Mouse (Mus musculus): ENCODE data around the gene Gm48552.

DNA sequence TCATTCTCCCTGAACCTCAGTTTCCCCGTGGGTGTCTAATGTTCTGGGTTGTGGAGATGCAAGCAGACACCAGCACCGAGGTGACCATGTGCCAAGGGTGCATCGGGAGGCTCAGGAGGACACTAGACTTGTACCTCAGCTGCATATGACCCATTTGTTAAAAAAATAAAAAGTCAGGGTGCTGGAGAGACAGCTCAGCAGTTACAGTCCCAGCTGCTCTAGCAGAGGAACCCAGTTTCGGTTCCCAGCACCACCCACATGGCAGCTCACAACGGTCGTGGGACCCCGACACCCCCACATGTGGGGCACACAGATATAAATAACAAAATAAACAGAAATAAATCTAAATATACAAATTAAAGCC lies 39.7 kb downstream of the Gm48552 start:
- TF ChIP-seq POLR2A (IDR thresholded peaks at IDR 0.05; ENCODE audit: low read depth, low read length) = no peak
- no peak for TF ChIP-seq CTCF (conservative IDR thresholded peaks at IDR 0.05; ENCODE audit: insufficient read depth, insufficient read length, low read depth, low read length)

Measured in kidney, adult 2 months (tissue).